Mouse (Mus musculus) kidney, embryonic 16.5 days (tissue): ENCODE data around the gene Guca1a. TPM values are rescaled to one million over a fixed set of nuclear protein-coding genes. Genes with fewer than 3 reads are reported as not detected.
A peak's percentile ranks its signal among the peaks of the same experiment; 100 is the strongest.
"Not testable (repeated sequence)": the region's sequence is repeated elsewhere in the genome, so short reads cannot be mapped to it uniquely, and the experiment has no call there.

Experiments
- ATAC-seq: fragments of 200-750 bp; cut with Nextera tagmentation; 2 replicates; pipeline ENCODE4 v1.8.0; 2017; ENCODE audit warnings: moderate TSS enrichment; ENCODE audit not compliant: low FRiP score, low TSS enrichment
- H3K27ac ChIP-seq: fragments of 300-500 bp; sonication (generic); 2 replicates; pipeline ENCODE4 v1.5.1; 2014; ENCODE audit warnings: low read length
- H3K27me3 ChIP-seq: fragments of 300-500 bp; sonication (generic); 2 replicates; pipeline ENCODE4 v1.6.1; 2014; ENCODE audit warnings: low read length, control low read depth, mixed read lengths; ENCODE audit not compliant: insufficient read depth
- H3K36me3 ChIP-seq: fragments of 300-500 bp; sonication (generic); 2 replicates; pipeline ENCODE4 v1.6.1; 2014; ENCODE audit warnings: low read length, control low read depth, mixed read lengths; ENCODE audit not compliant: insufficient read depth
- H3K4me1 ChIP-seq: fragments of 300-500 bp; sonication (generic); 2 replicates; pipeline ENCODE4 v1.6.1; 2014; ENCODE audit warnings: low read length, control low read depth, mixed read lengths; ENCODE audit not compliant: insufficient read depth
- H3K4me2 ChIP-seq: fragments of 300-500 bp; sonication (generic); replicated peaks from 2 replicates; pipeline ENCODE4 v1.6.1; 2014; ENCODE audit warnings: low read depth, low read length
- H3K4me3 ChIP-seq: fragments of 300-500 bp; sonication (generic); 2 replicates; pipeline ENCODE4 v1.5.1; 2014; ENCODE audit warnings: mild to moderate bottlenecking, low read length
- H3K9ac ChIP-seq: fragments of 300-500 bp; sonication (generic); replicated peaks from 2 replicates; pipeline ENCODE4 v1.6.1; 2014; ENCODE audit warnings: low read length
- H3K9me3 ChIP-seq: fragments of 300-500 bp; sonication (generic); 2 replicates; pipeline ENCODE4 v1.6.1; 2016; ENCODE audit warnings: low read length, control low read depth
- WGBS: fragments of 180-500 bp; shearing (Covaris S2); extraction: QIAGEN DNeasy Blood & Tissue Kit; methylation state at CpG from one replicate; pipeline ENCODE4 v1.1.7; 2014; 5-methylcytosine and 5-hydroxymethylcytosine counted together
- polyA plus RNA-seq: library from polyadenylated mRNA; unstranded; fragments of >200 nt; fragmentation: Nextera tagmentation; extraction: Ambion mirVana; gene quantifications from 2 replicates; pipeline ENCODE4 v1.2.1, GENCODE M21; 2015

Gene Guca1a
- polyA plus RNA-seq, 1 experiment from 2014 or later: 2.7 TPM

- H3K27me3 ChIP-seq, H3K4me3 ChIP-seq, H3K4me1 ChIP-seq, H3K36me3 ChIP-seq, H3K9ac ChIP-seq, ATAC-seq, H3K4me2 ChIP-seq, H3K9me3 ChIP-seq, H3K27ac ChIP-seq: not testable (repeated sequence)
- WGBS: 94% methylated on average over 1 of the region's 1 CpGs
These were observed 22.2 kb upstream of the Guca1a start for GRCm38 (mm10) chr17:47422616-47423015.

GRCm38 (mm10) chr17:47421566-47421965 is 21.2 kb upstream of the Guca1a start:
- Histone ChIP-seq H3K27ac (no peak overlapping the region), H3K4me3 (no peak overlapping the region), H3K9ac (no peak overlapping the region), H3K36me3 (no peaks in the 10 kb centered on the region), H3K4me1 (no peaks in the 10 kb centered on the region), H3K9me3 (no peaks in the 10 kb centered on the region), H3K4me2 (no peak overlapping the region), H3K27me3 (no peaks in the 10 kb centered on the region)
- no peak for ATAC-seq
- WGBS: 76% methylated on average over 3 of the region's 3 CpGs

- no peaks in the 10 kb centered on the region for H3K4me1 ChIP-seq
- WGBS: 76% methylated on average over 2 of the region's 2 CpGs
- ATAC-seq: no peak
- H3K27me3 ChIP-seq: no peaks in the 10 kb centered on the region
- H3K9ac ChIP-seq: no peak overlapping the region
- H3K4me3 ChIP-seq: no peak overlapping the region
- H3K36me3 ChIP-seq: no peaks in the 10 kb centered on the region
- H3K27ac ChIP-seq: no peak overlapping the region
- H3K4me2 ChIP-seq: no peak overlapping the region
- H3K9me3 ChIP-seq: no peaks in the 10 kb centered on the region; the same call in 1 of the 2 replicates
These were observed 19.8 kb upstream of the Guca1a start for GRCm38 (mm10) chr17:47420195-47420594.

GRCm38 (mm10) chr17:47409897-47410861 is 9.8 kb upstream of the Guca1a start:
- not testable (repeated sequence) for H3K36me3 ChIP-seq, H3K4me1 ChIP-seq, H3K27ac ChIP-seq, H3K9me3 ChIP-seq
- ATAC-seq: peak; percentile 33; the same call in 1 of the 2 replicates
- Histone ChIP-seq H3K9ac (peak overlapping the region; percentile 50; the same call in 1 of the 2 replicates), H3K4me3 (peak overlapping the region; percentile 40), H3K4me2 (peak overlapping the region; percentile 59), H3K27me3 (peaks cover 26% of the 10 kb centered on the region)
- WGBS: 2% methylated on average over 68 of the region's 74 CpGs

GRCm38 (mm10) chr17:47408558-47408898 is 8.1 kb upstream of the Guca1a start:
- H3K9ac ChIP-seq: no peak overlapping the region
- peak; percentile 74 for ATAC-seq
- WGBS: 25% methylated on average over 8 of the region's 8 CpGs

GRCm38 (mm10) chr17:47407717-47408557 is 7.6 kb upstream of the Guca1a start:
- 68% methylated on average over 10 of the region's 10 CpGs for WGBS

More at GRCm38 (mm10) chr17:47408558-47408898, 8.1 kb upstream of the Guca1a start:
- no peak overlapping the region for H3K4me3 ChIP-seq
- no peaks in the 10 kb centered on the region for H3K36me3 ChIP-seq
- no peak overlapping the region for H3K27ac ChIP-seq
- H3K4me2 ChIP-seq: no peak overlapping the region
- no peaks in the 10 kb centered on the region for H3K9me3 ChIP-seq
- H3K4me1 ChIP-seq: no peaks in the 10 kb centered on the region
- peaks cover 26% of the 10 kb centered on the region for H3K27me3 ChIP-seq

GRCm38 (mm10) chr17:47399091-47399490 is 1.3 kb downstream of the Guca1a start:
- Histone ChIP-seq H3K27ac (no peak overlapping the region), H3K4me3 (no peak overlapping the region), H3K9ac (no peak overlapping the region), H3K4me1 (peaks cover 16% of the 10 kb centered on the region), H3K4me2 (no peak overlapping the region), H3K27me3 (peaks cover 22% of the 10 kb centered on the region), H3K9me3 (no peaks in the 10 kb centered on the region), H3K36me3 (no peaks in the 10 kb centered on the region)
- ATAC-seq: no peak
- 87% methylated on average over 8 of the region's 8 CpGs for WGBS

More at GRCm38 (mm10) chr17:47407717-47408557, 7.6 kb upstream of the Guca1a start:
- no peaks in the 10 kb centered on the region for H3K36me3 ChIP-seq
- ATAC-seq: no peak
- no peaks in the 10 kb centered on the region for H3K9me3 ChIP-seq
- H3K27me3 ChIP-seq: peaks cover 22% of the 10 kb centered on the region
- no peak overlapping the region for H3K4me3 ChIP-seq
- H3K9ac ChIP-seq: no peak overlapping the region
- H3K4me1 ChIP-seq: no peaks in the 10 kb centered on the region
- H3K27ac ChIP-seq: no peak overlapping the region
- H3K4me2 ChIP-seq: no peak overlapping the region

- peaks cover 4% of the 10 kb centered on the region; the same call in 1 of the 2 replicates for H3K9me3 ChIP-seq
- H3K4me2 ChIP-seq: peak overlapping the region; percentile 67
- peak overlapping the region; percentile 38 for H3K4me3 ChIP-seq
- no peaks in the 10 kb centered on the region for H3K36me3 ChIP-seq
- H3K9ac ChIP-seq: peak overlapping the region; percentile 36
- 2% methylated on average over 20 of the region's 20 CpGs for WGBS
- H3K27ac ChIP-seq: no peak overlapping the region
- peak; percentile 87 for ATAC-seq
- H3K4me1 ChIP-seq: peaks cover 16% of the 10 kb centered on the region
- H3K27me3 ChIP-seq: peaks cover 25% of the 10 kb centered on the region
These were observed 4.9 kb downstream of the Guca1a start for GRCm38 (mm10) chr17:47395376-47395913.

GRCm38 (mm10) chr17:47394223-47394869 is 6.0 kb downstream of the Guca1a start:
- H3K4me3 ChIP-seq: peak overlapping the region; percentile 38
- H3K4me1 ChIP-seq: peaks cover 16% of the 10 kb centered on the region
- H3K4me2 ChIP-seq: peak overlapping the region; percentile 67
- no peaks in the 10 kb centered on the region for H3K36me3 ChIP-seq
- H3K27ac ChIP-seq: no peak overlapping the region
- peaks cover 25% of the 10 kb centered on the region for H3K27me3 ChIP-seq
- WGBS: 15% methylated on average over 23 of the region's 24 CpGs
- peaks cover 4% of the 10 kb centered on the region; the same call in 1 of the 2 replicates for H3K9me3 ChIP-seq
- peak overlapping the region; percentile 36 for H3K9ac ChIP-seq
- no peak for ATAC-seq
